Mouse (Mus musculus): Measurements from ENCODE around the gene Txndc11. TPM values are rescaled to one million over a fixed set of nuclear protein-coding genes. Genes with fewer than 3 reads are reported as not detected.

The Txndc11 gene
- total RNA-seq, 2 experiments from 2014 or later: 33.3 to 33.9 TPM

- no peak for DNase-seq (ENCODE audit: low spot score in 2 of 2)
- intact Hi-C loops (cut with DNase I): no loop called here
Measured at GRCm38 (mm10) chr16:11069710-11070420, 64.6 kb downstream of the Txndc11 start.

GRCm38 (mm10) chr16:11069271-11069670 is 65.2 kb downstream of the Txndc11 start:
- no peak for DNase-seq (ENCODE audit: low spot score in 2 of 2)
- intact Hi-C loops (cut with DNase I): no loop called here

DNA sequence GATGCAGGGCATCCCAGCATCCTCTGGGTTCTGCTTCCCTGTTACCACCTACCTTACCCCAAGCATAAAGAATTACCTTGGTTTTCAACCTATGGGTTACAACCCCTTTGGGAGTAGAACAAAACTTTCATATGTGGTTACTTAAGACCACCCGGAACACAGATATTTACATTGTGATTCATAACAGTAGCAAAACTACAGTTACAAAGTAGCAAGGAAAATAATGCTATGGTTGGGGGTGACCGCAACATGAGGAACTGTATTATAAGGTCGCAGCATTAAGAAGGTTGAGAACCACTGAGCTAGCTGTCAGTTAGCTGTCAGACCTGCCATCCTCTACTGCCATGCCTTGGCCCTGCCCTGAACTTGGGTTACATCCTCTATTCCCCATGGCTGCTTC is 65.8 kb downstream of the Txndc11 start:
- DNase-seq (ENCODE audit: low spot score in 2 of 2): no peak
- intact Hi-C loops (cut with DNase I): no loop called here

GRCm38 (mm10) chr16:11066833-11067191 is 67.6 kb downstream of the Txndc11 start:
- peak in 1 of 2 experiments; percentile 68 for DNase-seq (ENCODE audit: low spot score in 2 of 2)
- intact Hi-C loops (cut with DNase I): loop anchor here (2.0 kb wide), 2 partner anchors 26 to 68 kb away; partner anchors contain the start of gene Txndc11

- DNase-seq (ENCODE audit: low spot score in 2 of 2): peak; percentile 96 to 98
- intact Hi-C loops (cut with DNase I): loop anchor here (2.0 kb wide), 2 partner anchors 27 to 69 kb away; partner anchors contain the start of gene Txndc11
Measured at GRCm38 (mm10) chr16:11066029-11066832, 68.2 kb downstream of the Txndc11 start, which contains the start of gene Litaf. Gene Litaf (minus strand): TSS chr16:11066157.

- intact Hi-C loops (cut with DNase I): no loop called here
- DNase-seq (ENCODE audit: low spot score in 2 of 2): no peak
Measured at GRCm38 (mm10) chr16:11065431-11065830, 69.0 kb downstream of the Txndc11 start.

- no peak for DNase-seq (ENCODE audit: low spot score in 2 of 2)
- intact Hi-C loops (cut with DNase I): no loop called here
Measured at GRCm38 (mm10) chr16:11064742-11065141, 69.7 kb downstream of the Txndc11 start.

- intact Hi-C loops (cut with DNase I): no loop called here
- no peak for DNase-seq (ENCODE audit: low spot score in 2 of 2)
Measured at GRCm38 (mm10) chr16:11064341-11064740, 70.1 kb downstream of the Txndc11 start.

- intact Hi-C loops (cut with DNase I): no loop called here
- DNase-seq (ENCODE audit: low spot score in 2 of 2): no peak
Measured at GRCm38 (mm10) chr16:11062794-11063721, 71.4 kb downstream of the Txndc11 start.

DNA sequence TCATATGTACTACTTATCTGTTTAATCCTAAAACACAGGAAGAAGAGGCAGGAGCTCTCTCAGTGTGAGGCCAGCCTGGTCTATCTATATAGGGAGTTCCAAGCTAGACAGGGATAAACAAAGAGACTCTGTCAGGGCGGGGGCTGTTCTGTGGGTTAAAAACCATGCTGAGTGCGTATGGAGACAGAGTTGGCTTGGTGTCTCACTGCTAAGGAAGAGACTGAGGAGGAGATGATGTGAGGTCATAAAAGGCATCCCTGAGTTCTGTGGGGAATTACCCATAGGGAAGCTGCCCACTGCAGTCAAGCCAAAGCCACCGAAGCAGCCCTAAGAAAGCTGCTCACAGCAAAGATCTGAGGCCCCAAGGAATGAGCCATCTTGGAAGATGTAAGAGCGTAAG is 73.8 kb downstream of the Txndc11 start, which contains the start of gene Snn:
Snn (plus strand) TSS at position 301 of the 400 bp plus-strand sequence.
- DNase-seq (ENCODE audit: low spot score in 2 of 2): no peak
- intact Hi-C loops (cut with DNase I): no loop called here

GRCm38 (mm10) chr16:11055916-11056315 is 78.5 kb downstream of the Txndc11 start:
- intact Hi-C loops (cut with DNase I): no loop called here
- DNase-seq (ENCODE audit: low spot score in 2 of 2): no peak

GRCm38 (mm10) chr16:11054871-11055270 is 79.6 kb downstream of the Txndc11 start:
- peak in 1 of 2 experiments; percentile 71 for DNase-seq (ENCODE audit: low spot score in 2 of 2)
- intact Hi-C loops (cut with DNase I): no loop called here

- DNase-seq (ENCODE audit: low spot score in 2 of 2): no peak
- intact Hi-C loops (cut with DNase I): no loop called here
Measured at GRCm38 (mm10) chr16:11054409-11054808, 80.0 kb downstream of the Txndc11 start.

GRCm38 (mm10) chr16:11051134-11051533 is 83.3 kb downstream of the Txndc11 start:
- no peak for DNase-seq (ENCODE audit: low spot score in 2 of 2)
- intact Hi-C loops (cut with DNase I): no loop called here

DNA sequence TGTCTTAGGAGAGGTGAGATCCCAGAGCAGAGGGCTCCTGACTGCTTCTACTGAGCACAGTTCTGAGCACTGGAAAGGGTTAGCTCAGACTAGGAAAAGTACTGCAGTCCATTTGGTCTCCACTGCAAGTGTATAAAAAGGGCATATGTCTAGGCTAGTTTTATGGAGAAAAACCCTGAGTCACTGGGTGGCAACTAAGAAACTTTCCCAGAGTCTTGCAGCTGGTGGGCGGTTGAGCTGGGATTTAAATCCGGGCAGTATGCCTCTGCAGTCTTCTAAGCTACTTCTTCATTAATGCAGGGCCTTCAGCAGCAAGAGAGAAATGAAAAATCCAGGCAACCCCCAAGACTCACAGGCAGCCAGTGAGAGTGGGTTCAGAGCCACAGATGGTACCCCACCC is 84.2 kb downstream of the Txndc11 start:
- peak in 1 of 2 experiments; percentile 84 for DNase-seq (ENCODE audit: low spot score in 2 of 2)
- intact Hi-C loops (cut with DNase I): no loop called here

DNA sequence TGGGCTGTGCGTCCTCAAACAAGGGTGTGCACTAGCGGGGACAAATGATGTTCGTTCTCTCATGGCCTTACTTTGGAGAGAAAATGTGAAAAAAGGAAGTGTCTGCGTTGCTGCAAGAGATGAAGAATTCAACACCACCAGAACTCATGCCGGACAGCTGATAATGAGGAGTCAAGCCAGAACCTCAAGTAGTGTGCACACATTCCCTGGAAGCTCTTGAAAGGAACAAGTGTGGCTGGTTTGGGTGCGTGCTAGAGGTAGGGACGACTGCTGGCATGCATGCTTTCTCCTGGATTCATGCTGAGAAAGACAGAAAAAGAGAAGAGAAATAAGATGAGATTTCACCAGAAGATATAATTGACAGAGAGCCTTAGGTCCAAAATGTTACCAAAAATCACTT is 87.3 kb downstream of the Txndc11 start:
- intact Hi-C loops (cut with DNase I): no loop called here
- no peak for DNase-seq (ENCODE audit: low spot score in 2 of 2)

- no peak for DNase-seq (ENCODE audit: low spot score in 2 of 2)
- intact Hi-C loops (cut with DNase I): no loop called here
Measured at GRCm38 (mm10) chr16:11046437-11046836, 88.0 kb downstream of the Txndc11 start.

GRCm38 (mm10) chr16:11043239-11043638 is 91.2 kb downstream of the Txndc11 start:
- intact Hi-C loops (cut with DNase I): no loop called here
- no peak for DNase-seq (ENCODE audit: low spot score in 2 of 2)

DNA sequence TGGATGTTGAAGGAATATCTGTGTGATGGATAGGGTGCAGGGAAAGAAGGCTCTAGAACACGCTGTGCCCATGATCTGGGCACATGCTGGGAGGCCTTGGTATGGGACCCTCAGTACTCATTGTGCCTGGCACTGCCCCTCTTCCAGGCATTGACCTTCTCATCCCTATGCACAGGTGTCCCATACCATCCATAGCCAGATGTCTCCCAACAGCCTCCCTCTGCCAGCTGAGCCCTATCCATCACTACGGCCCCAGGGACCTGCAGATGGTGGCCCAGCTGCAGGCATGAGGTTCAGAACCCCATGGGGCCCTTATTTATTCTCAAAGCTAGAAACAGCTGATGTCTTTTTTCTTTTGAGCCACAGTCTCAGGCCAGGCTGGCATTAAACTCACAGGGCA is 93.8 kb downstream of the Txndc11 start:
- intact Hi-C loops (cut with DNase I): no loop called here
- no peak for DNase-seq (ENCODE audit: low spot score in 2 of 2)

Measured in left cerebral cortex, postnatal 25 days (tissue).